Mouse (Mus musculus) erythroblast, embryonic 14.5 days (primary cell): ENCODE results near the gene Gabpb2. TPM values are rescaled to one million over a fixed set of nuclear protein-coding genes. Genes with fewer than 3 reads are reported as not detected.

ENCODE experiments used
- H3K27me3 ChIP-seq: 2 replicates; pipeline ENCODE4 v1.6.1; 2012; ENCODE audit warnings: inconsistent platforms; ENCODE audit not compliant: control insufficient read depth
- H3K36me3 ChIP-seq: 2 replicates; pipeline ENCODE4 v1.6.1; 2012; ENCODE audit warnings: mild to moderate bottlenecking, inconsistent platforms; ENCODE audit not compliant: control insufficient read depth
- H3K4me1 ChIP-seq: 2 replicates; pipeline ENCODE4 v1.6.1; 2012; ENCODE audit warnings: inconsistent platforms; ENCODE audit not compliant: control insufficient read depth
- H3K4me3 ChIP-seq: replicated peaks from 2 replicates; pipeline ENCODE3; 2012; ENCODE audit warnings: moderate library complexity, mild to moderate bottlenecking, inconsistent platforms
- H3K9me3 ChIP-seq: 2 replicates; pipeline ENCODE4 v1.6.1; 2012; ENCODE audit warnings: low read length, inconsistent platforms, mixed read lengths; ENCODE audit not compliant: control insufficient read depth
- GATA1 ChIP-seq: IDR thresholded peaks from 2 replicates; pipeline ENCODE4 v1.6.1; 2012; ENCODE audit warnings: low read length, inconsistent platforms, mixed read lengths
- TAL1 ChIP-seq: IDR thresholded peaks from 3 replicates; pipeline ENCODE4 v1.6.1; 2012; ENCODE audit warnings: low read length, inconsistent platforms, mixed read lengths
- polyA plus RNA-seq: library from polyadenylated mRNA; stranded (reverse); fragments of >175 nt; gene quantifications from 2 replicates; pipeline ENCODE4 v1.2.3, GENCODE M21; 2012

The Gabpb2 gene
- polyA plus RNA-seq, 1 experiment: 0.30 TPM

DNA sequence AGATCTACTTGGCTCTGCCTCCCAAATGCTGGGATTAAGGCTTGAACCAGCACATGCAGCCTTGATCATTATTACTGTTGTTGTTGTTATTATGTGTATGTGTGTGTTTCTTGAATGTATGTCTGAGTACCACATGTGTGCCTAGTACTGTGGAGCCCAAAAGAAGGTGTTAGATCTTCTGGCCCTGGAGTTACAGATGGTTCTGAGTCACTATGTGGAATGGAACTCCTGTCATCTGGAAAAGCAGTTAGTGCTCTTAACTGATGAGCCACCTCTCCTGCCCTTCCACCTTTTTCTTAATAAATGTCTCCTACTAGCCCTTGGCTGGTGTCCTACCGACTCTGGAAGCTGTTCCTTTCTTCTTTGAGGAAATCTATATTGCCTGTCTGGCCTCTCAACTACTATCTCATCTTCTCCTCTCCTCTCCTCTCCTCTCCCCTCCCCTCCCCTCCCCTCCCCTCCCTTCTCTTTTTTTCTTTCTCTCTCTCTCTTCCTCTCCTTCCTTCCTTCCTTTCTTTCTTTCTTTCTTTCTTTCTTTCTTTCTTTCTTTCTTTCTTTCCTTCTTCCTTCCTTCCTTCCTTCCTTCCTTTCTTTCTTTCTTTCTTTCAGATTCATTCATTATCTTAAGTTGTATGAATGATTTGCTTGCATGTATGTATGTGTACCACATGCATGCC, 30.1 kb upstream of the Gabpb2 start:
- H3K4me3 ChIP-seq: no peak overlapping the region
- no peaks in the 10 kb centered on the region for H3K9me3 ChIP-seq
- no peaks in the 10 kb centered on the region for H3K27me3 ChIP-seq
- H3K4me1 ChIP-seq: peaks cover 18% of the 10 kb centered on the region
- TF ChIP-seq GATA1: no peak
- no peak for TF ChIP-seq TAL1
- peaks cover 1% of the 10 kb centered on the region for H3K36me3 ChIP-seq

DNA sequence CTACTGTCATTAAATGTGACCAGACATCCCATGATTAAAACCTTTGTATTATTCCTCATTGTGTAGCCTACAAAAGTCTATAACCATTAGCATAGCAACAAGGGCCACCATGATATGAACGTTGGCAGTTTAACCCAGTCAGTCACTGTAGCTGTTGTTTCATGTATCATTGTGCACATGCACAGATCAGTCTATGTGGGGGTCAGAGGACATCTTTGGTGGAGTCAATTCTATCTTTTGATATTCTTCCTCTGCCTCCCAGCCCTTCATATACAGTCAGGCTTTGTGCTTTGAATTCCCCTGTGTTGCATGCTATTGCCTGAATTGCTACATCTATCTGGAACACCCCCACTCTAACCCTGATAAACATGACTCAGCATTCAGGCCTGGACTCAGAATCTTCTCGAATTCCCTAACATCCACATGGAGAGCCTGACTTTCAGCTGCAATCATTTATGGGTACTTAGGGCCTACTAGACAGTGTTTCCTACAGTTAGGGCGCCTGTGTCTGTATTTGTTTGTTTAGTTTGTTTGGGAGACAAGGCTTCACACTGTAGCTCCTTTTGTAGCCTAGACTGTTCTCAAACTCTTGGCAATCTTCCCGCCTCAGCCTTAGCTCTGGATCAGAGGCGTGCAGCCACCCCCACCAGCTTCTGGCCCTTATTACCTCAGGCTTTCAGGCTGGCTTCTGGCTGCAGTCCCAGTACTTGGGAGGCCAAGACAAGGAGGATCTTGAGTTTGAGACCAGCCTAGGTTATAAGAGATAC, 28.9 kb upstream of the Gabpb2 start:
- Histone ChIP-seq H3K9me3 (no peaks in the 10 kb centered on the region), H3K4me1 (peaks cover 18% of the 10 kb centered on the region), H3K4me3 (no peak overlapping the region), H3K27me3 (no peaks in the 10 kb centered on the region), H3K36me3 (no peaks in the 10 kb centered on the region; the same call in 1 of the 2 replicates)
- TF ChIP-seq GATA1 (no peak), TAL1 (no peak)

DNA sequence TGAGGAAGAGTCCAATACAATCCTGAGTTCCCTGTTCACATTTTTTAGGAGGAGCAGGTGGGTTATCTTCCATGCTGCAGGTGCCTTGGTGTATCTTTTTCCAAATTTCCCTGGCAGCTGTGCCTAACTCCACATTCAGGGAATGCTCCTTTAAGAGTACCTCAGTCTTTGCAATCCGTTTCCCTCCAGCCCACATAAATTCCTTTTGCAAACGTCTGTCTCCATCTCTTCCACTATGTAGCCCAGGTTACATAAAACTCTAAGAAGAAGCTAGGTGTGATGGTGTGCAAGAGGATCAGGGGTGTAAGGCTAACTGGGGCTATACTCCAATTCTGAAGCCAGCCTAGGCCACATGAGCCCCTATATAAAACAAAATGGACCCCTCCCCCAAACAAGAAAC, 25.4 kb upstream of the Gabpb2 start:
- H3K4me1 ChIP-seq: peaks cover 15% of the 10 kb centered on the region
- H3K9me3 ChIP-seq: no peaks in the 10 kb centered on the region
- peaks cover 3% of the 10 kb centered on the region for H3K27me3 ChIP-seq
- peaks cover 5% of the 10 kb centered on the region for H3K36me3 ChIP-seq
- H3K4me3 ChIP-seq: no peak overlapping the region
- TF ChIP-seq TAL1: no peak
- TF ChIP-seq GATA1: no peak

DNA sequence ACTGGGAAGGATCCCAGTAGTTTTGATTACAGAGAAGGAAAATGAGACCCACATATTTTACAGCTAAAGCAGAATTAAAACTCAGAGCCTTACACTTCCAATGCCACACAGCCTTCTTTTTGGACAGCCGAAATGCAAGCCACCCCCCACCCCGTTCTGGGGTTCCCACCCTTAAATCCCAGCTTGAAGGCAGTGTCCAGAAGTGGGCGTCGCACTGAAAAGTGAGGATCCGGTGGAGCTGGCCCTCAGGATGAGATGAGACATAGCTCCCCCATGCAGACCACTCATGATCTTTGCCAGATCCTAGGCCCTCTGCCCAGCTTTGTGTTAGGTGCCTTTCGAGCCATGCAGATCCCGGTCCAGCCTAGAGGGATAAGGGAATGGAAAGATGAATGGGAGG, 23.8 kb upstream of the Gabpb2 start, which contains the start of gene Gm128:
TSS of gene Gm128 (minus strand) at position 101 of the 400 bp plus-strand sequence.
- no peak for TF ChIP-seq TAL1
- no peak for TF ChIP-seq GATA1
- Histone ChIP-seq H3K4me1 (peaks cover 5% of the 10 kb centered on the region), H3K27me3 (peaks cover 3% of the 10 kb centered on the region), H3K4me3 (no peak within 1 kb of the TSS), H3K36me3 (peaks cover 20% of the 10 kb centered on the region), H3K9me3 (no peaks in the 10 kb centered on the region)

DNA sequence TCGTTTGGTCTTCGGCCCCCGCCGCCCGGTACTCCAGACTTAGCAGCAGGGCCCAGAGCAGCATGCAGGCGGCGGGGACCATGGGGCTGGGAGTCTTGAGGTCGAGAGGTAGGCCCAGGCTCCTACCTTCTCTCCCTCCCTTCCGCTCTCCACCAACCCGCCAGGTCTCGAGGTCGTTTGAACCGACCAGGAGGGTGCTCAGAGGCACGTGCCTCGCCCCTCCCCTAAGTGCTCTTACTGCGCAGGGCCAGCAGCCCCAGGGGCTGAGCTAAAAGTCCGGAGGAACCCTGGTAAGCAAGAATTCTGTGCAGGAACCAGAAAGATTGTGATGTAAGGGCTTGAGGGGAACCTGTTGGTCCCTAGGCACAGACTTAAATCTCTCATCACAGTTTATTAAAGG, 23.2 kb upstream of the Gabpb2 start:
- peaks cover 26% of the 10 kb centered on the region for H3K36me3 ChIP-seq
- H3K9me3 ChIP-seq: no peaks in the 10 kb centered on the region
- no peak for TF ChIP-seq TAL1
- TF ChIP-seq GATA1: no peak
- H3K4me1 ChIP-seq: peaks cover 3% of the 10 kb centered on the region
- H3K4me3 ChIP-seq: no peak overlapping the region
- peaks cover 3% of the 10 kb centered on the region for H3K27me3 ChIP-seq

DNA sequence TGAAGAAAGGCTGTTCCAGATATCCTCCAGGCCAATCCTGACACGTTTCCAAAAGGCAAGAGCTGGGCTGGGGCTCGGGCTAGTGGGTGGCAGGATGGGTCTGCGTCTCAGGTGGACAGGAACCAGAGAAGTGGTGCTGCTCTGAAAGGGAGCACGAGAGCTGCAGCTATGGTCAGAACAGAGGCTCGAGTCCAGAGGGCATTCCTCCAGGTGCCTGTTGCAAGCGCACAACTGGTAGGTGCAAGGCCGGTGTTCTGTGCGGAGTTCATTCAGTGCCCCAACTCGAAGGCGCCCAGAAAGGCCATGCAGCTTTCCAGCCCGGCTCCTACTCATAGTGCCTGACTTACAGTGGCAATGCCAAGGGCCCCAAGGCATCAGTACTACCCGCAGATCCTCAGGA, 22.3 kb upstream of the Gabpb2 start:
- Histone ChIP-seq H3K27me3 (peaks cover 3% of the 10 kb centered on the region), H3K4me3 (no peak overlapping the region), H3K4me1 (peaks cover 3% of the 10 kb centered on the region), H3K36me3 (peaks cover 35% of the 10 kb centered on the region), H3K9me3 (no peaks in the 10 kb centered on the region)
- TF ChIP-seq GATA1: no peak
- TF ChIP-seq TAL1: no peak

DNA sequence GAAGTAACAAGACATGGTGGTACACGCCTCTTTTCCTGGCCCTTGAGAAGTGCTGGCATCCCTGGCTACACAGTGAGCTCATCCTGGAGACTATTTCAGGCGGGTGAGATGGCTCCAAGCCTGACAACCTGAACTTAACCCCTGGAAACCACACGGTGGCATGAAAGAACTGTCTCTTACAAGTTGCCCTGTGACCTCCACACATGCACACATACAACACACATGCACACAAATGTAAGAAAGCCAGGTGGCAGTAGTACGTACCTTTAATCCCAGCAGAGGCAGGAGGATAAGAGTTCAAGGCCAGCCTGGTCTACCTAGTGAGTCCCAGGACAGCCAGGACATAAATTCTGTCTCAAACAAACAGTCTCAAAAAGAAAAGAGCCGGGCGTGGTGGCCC, 21.3 kb upstream of the Gabpb2 start:
- Histone ChIP-seq H3K4me3 (no peak overlapping the region), H3K36me3 (peaks cover 45% of the 10 kb centered on the region), H3K9me3 (no peaks in the 10 kb centered on the region), H3K27me3 (peaks cover 3% of the 10 kb centered on the region), H3K4me1 (peaks cover 3% of the 10 kb centered on the region)
- TF ChIP-seq GATA1 (no peak), TAL1 (no peak)

DNA sequence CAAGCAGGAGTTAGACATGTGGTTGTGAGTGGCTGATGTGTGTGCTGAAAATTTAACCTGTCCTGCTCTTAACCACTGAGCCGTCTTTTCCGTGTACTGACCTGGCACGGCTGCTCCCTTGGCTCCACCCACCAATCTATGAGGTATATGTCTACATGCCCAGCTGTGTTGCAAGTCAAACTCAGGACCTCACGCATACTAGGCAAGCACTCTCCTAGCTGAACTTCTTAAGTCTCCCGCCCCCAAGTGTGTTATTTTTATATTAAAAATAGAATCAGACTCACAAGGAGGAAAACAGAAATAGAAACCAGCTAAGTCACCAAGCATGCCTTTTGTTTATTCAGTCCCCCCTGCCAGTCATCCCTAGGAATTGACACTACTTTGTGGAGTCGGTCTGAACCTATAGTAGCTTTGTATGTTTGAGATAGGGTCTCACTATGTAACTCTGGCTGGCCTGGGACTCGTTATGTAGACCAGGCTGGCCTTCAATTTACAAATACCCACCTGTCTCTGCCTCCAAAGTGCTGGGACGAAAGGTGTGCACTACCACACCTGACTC, 19.9 kb upstream of the Gabpb2 start:
- no peak for TF ChIP-seq TAL1
- TF ChIP-seq GATA1: no peak
- peaks cover 15% of the 10 kb centered on the region for H3K4me1 ChIP-seq
- H3K4me3 ChIP-seq: no peak overlapping the region
- H3K27me3 ChIP-seq: peaks cover 3% of the 10 kb centered on the region
- no peaks in the 10 kb centered on the region for H3K9me3 ChIP-seq
- peaks cover 59% of the 10 kb centered on the region for H3K36me3 ChIP-seq

DNA sequence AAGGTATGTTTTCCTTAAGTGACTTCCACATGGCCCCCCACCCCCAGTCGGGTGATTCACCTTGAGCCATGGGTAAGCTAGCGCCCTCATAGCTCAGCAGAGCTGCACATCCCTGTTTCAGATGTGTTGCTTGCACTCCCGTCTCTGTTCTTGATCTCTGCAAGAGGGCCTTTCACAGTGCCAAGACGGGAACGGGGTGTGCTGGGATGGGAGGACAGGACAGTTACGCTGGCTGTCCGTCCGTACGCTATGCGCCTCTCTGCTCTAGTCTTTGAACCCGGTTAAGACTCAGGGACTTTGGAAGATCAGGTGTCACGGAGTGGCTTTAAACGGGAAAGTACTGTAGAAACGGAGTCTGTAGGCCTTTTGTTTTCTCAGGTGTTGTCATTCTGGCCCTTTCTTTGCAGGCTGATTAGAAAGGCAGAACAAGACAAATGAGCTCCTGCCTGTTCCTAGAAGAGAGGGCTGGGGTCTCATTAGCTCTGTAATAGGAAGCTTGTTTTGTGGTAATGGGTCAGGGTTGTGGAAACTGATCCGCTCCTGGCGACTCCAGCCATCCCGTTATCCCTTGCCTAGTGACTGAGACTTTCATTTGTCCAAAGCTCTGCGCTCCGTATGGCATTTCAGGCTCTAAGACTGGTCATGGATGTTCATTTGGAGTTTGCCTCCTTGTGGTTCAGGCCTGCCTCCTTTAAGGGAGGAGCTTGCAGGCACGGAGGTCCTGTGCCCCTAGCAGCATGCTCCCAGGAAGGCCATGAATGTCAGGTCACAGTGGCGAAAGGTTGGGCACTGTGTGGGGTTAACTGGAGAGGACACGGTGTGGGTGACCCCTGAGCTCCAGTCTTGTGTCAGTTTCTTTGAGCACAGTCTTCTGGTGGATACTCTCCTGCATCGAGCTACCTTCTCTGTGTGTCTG, 17.9 kb upstream of the Gabpb2 start:
- TF ChIP-seq TAL1 (no peak), GATA1 (no peak)
- no peaks in the 10 kb centered on the region for H3K9me3 ChIP-seq
- no peak overlapping the region for H3K4me3 ChIP-seq
- H3K27me3 ChIP-seq: no peaks in the 10 kb centered on the region; the same call in 1 of the 2 replicates
- peaks cover 32% of the 10 kb centered on the region for H3K4me1 ChIP-seq
- peaks cover 78% of the 10 kb centered on the region for H3K36me3 ChIP-seq
